Mouse (Mus musculus) cerebellum, adult 2 months (tissue): Measurements from ENCODE around the gene Rnf44.

Experiments used
- CTCF ChIP-seq: fragments of 200-500 bp; IDR thresholded peaks from 2 replicates; pipeline ENCODE4 v1.5.1; 2011; ENCODE audit warnings: low read depth, mild to moderate bottlenecking, control low read depth, low read length, moderate library complexity, borderline replicate concordance; ENCODE audit not compliant: insufficient read depth
- POLR2A ChIP-seq: fragments of 200-500 bp; IDR thresholded peaks from 2 replicates; pipeline ENCODE4 v1.6.1; 2011; ENCODE audit warnings: low read length, control low read depth, borderline replicate concordance; ENCODE audit not compliant: insufficient read depth

DNA sequence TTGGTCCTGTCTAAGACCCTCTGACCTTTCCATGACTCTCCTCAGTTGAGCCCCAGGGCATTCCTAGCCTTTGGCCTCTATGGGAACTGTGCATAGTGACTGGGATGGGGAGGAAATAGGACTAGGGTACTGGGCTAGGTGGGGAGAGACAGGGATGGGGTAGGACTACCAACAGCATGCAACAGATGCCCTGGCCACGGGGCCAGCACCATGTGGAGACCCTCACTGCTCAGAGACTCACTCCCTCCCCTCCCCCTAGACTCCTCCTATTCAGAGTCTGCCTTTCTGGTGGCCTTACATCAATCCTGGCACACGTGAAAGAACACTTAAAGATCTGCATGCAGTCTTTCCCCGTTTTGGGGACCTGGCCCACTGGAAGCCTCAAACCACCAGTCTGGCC is 43.2 kb upstream of the Rnf44 start:
- TF ChIP-seq CTCF (no peak), POLR2A (no peak)
